Mouse (Mus musculus): Measurements from ENCODE around the gene Msi1.

- TF ChIP-seq CTCF (IDR thresholded peaks at IDR 0.05 in 2 of 3, conservative IDR thresholded peaks at IDR 0.05 in 1 of 3; ENCODE audit: control insufficient read depth in 1 of 3, insufficient read depth in 1 of 3, low read depth in 2 of 3, low read length in 3 of 3, poor library complexity in 1 of 3, severe bottlenecking in 1 of 3) (no peak), JUND (IDR thresholded peaks at IDR 0.05; ENCODE audit: low read depth, low read length) (no peak), SMC3 (IDR thresholded peaks at IDR 0.05; ENCODE audit: low read depth, low read length) (no peak), MEF2A (IDR thresholded peaks at IDR 0.05; ENCODE audit: extremely low read depth, insufficient replicate concordance, low read depth, low read length, poor library complexity, severe bottlenecking) (no peak), TAL1 (IDR thresholded peaks at IDR 0.05; ENCODE audit: low read length) (no peak), MAFK (IDR thresholded peaks at IDR 0.05; ENCODE audit: borderline replicate concordance, low read depth, low read length) (no peak), POLR2A (IDR thresholded peaks at IDR 0.05; ENCODE audit: control insufficient read depth in 1 of 2, insufficient read depth in 1 of 2, low read depth in 1 of 2, low read length in 2 of 2, poor library complexity in 1 of 2) (no peak), NELFE (IDR thresholded peaks at IDR 0.05; ENCODE audit: low read depth, low read length) (no peak), TCF12 (IDR thresholded peaks at IDR 0.05; ENCODE audit: low read depth, low read length) (no peak)
These were observed 26.4 kb downstream of the Msi1 start for GRCm38 (mm10) chr5:115455838-115456237.

Data from MEL (cell line).